Mouse (Mus musculus) liver, postnatal 0 days (tissue): ENCODE data around the gene Vasn. TPM values are rescaled to one million over a fixed set of nuclear protein-coding genes. Genes with fewer than 3 reads are reported as not detected.
A peak's percentile ranks its signal among the peaks of the same experiment; 100 is the strongest.

Experiments
- ATAC-seq: fragments of 200-750 bp; cut with Nextera tagmentation; 2 replicates; pipeline ENCODE4 v1.8.0; 2017; ENCODE audit warnings: mild to moderate bottlenecking, moderate library complexity
- DNase-seq: peaks from one replicate; pipeline ENCODE4 v3.0.0-alpha.2; 2016
- H3K27ac ChIP-seq: fragments of 300-500 bp; sonication (generic); 2 replicates; pipeline ENCODE4 v1.5.1; 2014; ENCODE audit warnings: antibody characterized with exemption, moderate library complexity, mild to moderate bottlenecking, low read depth
- H3K27me3 ChIP-seq: fragments of 300-500 bp; sonication (generic); 2 replicates; pipeline ENCODE4 v1.6.1; 2014; ENCODE audit warnings: low read length, control low read depth, mixed read lengths; ENCODE audit not compliant: insufficient read depth
- H3K36me3 ChIP-seq: fragments of 300-500 bp; sonication (generic); replicated peaks from 2 replicates; pipeline ENCODE4 v1.6.1; 2014; ENCODE audit warnings: mild to moderate bottlenecking, control low read depth, low read length, moderate library complexity, mixed read lengths; ENCODE audit not compliant: insufficient read depth
- H3K4me1 ChIP-seq: fragments of 300-500 bp; sonication (generic); 2 replicates; pipeline ENCODE4 v1.6.1; 2014; ENCODE audit warnings: antibody characterized with exemption, mild to moderate bottlenecking, control low read depth; ENCODE audit not compliant: insufficient read depth
- H3K4me2 ChIP-seq: fragments of 300-500 bp; sonication (generic); 2 replicates; pipeline ENCODE4 v1.6.1; 2014; ENCODE audit warnings: low read depth, mild to moderate bottlenecking, low read length, moderate library complexity, mixed read lengths
- H3K4me3 ChIP-seq: fragments of 300-500 bp; sonication (generic); 2 replicates; pipeline ENCODE4 v1.5.1; 2014; ENCODE audit warnings: low read depth, low read length
- H3K9ac ChIP-seq: fragments of 300-500 bp; sonication (generic); replicated peaks from 2 replicates; pipeline ENCODE4 v1.6.1; 2014; ENCODE audit warnings: mild to moderate bottlenecking, moderate library complexity
- H3K9me3 ChIP-seq: fragments of 300-500 bp; sonication (generic); 2 replicates; pipeline ENCODE4 v1.6.1; 2016; ENCODE audit warnings: mild to moderate bottlenecking, control low read depth, low read length, mixed read lengths
- CTCF ChIP-seq: sonication (generic); IDR thresholded peaks from 2 replicates; pipeline ENCODE4 v1.5.1; 2016; ENCODE audit warnings: antibody characterized with exemption, low read depth
- EP300 ChIP-seq: IDR thresholded peaks from 2 replicates; pipeline ENCODE4 v1.6.1; 2016; ENCODE audit warnings: antibody characterized with exemption, low read depth, mild to moderate bottlenecking
- WGBS: fragments of 180-500 bp; shearing (Covaris S2); extraction: QIAGEN DNeasy Blood & Tissue Kit; methylation state at CpG from one replicate; pipeline ENCODE4 v1.1.7; 2014; ENCODE audit not compliant: insufficient replicate concordance; 5-methylcytosine and 5-hydroxymethylcytosine counted together
- polyA plus RNA-seq: library from polyadenylated mRNA; unstranded; fragments of >200 nt; fragmentation: Nextera tagmentation; extraction: Ambion mirVana; gene quantifications from 2 replicates; pipeline ENCODE4 v1.2.1, GENCODE M21; 2015

The Vasn gene
- polyA plus RNA-seq, 1 experiment from 2014 or later = 1.9 TPM

- no peak overlapping the region for H3K4me2 ChIP-seq
- WGBS = 81% methylated on average over 1 of the region's 1 CpGs
- TF ChIP-seq EP300 = no peak
- TF ChIP-seq CTCF = no peak
- ATAC-seq = no peak
- H3K4me1 ChIP-seq = peaks cover 8% of the 10 kb centered on the region
- no peaks in the 10 kb centered on the region for H3K27me3 ChIP-seq
- 0 out of 2 replicates have a peak overlapping the region, but pooled peaks have one; percentile 16 for H3K9ac ChIP-seq
- H3K4me3 ChIP-seq = no peak overlapping the region
- H3K9me3 ChIP-seq = no peaks in the 10 kb centered on the region
- DNase-seq = no peak
- peaks cover 67% of the 10 kb centered on the region for H3K36me3 ChIP-seq
- no peak overlapping the region for H3K27ac ChIP-seq
Measured at GRCm38 (mm10) chr16:4651081-4651480, 11.3 kb downstream of the Vasn start.

- Histone ChIP-seq H3K4me1 (peaks cover 8% of the 10 kb centered on the region), H3K9ac (0 out of 2 replicates have a peak overlapping the region, but pooled peaks have one; percentile 16), H3K36me3 (peaks cover 67% of the 10 kb centered on the region), H3K27me3 (no peaks in the 10 kb centered on the region), H3K27ac (no peak overlapping the region), H3K4me2 (no peak overlapping the region), H3K9me3 (no peaks in the 10 kb centered on the region), H3K4me3 (no peak overlapping the region)
- no peak for DNase-seq
- ATAC-seq = no peak
- TF ChIP-seq CTCF (no peak), EP300 (no peak)
- 67% methylated on average over 7 of the region's 7 CpGs for WGBS
Measured at GRCm38 (mm10) chr16:4651624-4652023, 11.9 kb downstream of the Vasn start.

- Histone ChIP-seq H3K36me3 (peaks cover 71% of the 10 kb centered on the region), H3K27ac (no peak overlapping the region), H3K9ac (no peak overlapping the region), H3K4me1 (peaks cover 8% of the 10 kb centered on the region), H3K4me3 (no peak overlapping the region), H3K9me3 (no peaks in the 10 kb centered on the region), H3K4me2 (no peak overlapping the region), H3K27me3 (no peaks in the 10 kb centered on the region)
- no peak for TF ChIP-seq EP300
- no peak for TF ChIP-seq CTCF
- WGBS = 71% methylated on average over 4 of the region's 4 CpGs
- DNase-seq = no peak
- ATAC-seq = no peak
Measured at GRCm38 (mm10) chr16:4652707-4653416, 13.1 kb downstream of the Vasn start.

- Histone ChIP-seq H3K27me3 (no peaks in the 10 kb centered on the region), H3K9me3 (no peaks in the 10 kb centered on the region), H3K36me3 (peaks cover 55% of the 10 kb centered on the region), H3K4me2 (0 out of 2 replicates have a peak overlapping the region, but pooled peaks have one; percentile 6), H3K4me3 (no peak overlapping the region), H3K9ac (no peak overlapping the region), H3K27ac (no peak overlapping the region), H3K4me1 (peaks cover 8% of the 10 kb centered on the region)
- TF ChIP-seq EP300 (no peak), CTCF (no peak)
- DNase-seq = no peak
- WGBS = 84% methylated on average over 10 of the region's 10 CpGs
- 0 out of 2 replicates have a peak, but pooled peaks have one; percentile 35 for ATAC-seq
Measured at GRCm38 (mm10) chr16:4654706-4655105, 15.0 kb downstream of the Vasn start.

GRCm38 (mm10) chr16:4655251-4655734 is 15.6 kb downstream of the Vasn start:
- H3K27me3 ChIP-seq = no peaks in the 10 kb centered on the region
- no peak for DNase-seq
- no peak overlapping the region for H3K4me3 ChIP-seq
- peak; percentile 57 for ATAC-seq
- no peak for TF ChIP-seq EP300
- peak; percentile 51 for TF ChIP-seq CTCF
- peak overlapping the region; percentile 55; the same call in 1 of the 2 replicates for H3K27ac ChIP-seq
- 0 out of 2 replicates have a peak overlapping the region, but pooled peaks have one; percentile 6 for H3K4me2 ChIP-seq
- H3K9me3 ChIP-seq = no peaks in the 10 kb centered on the region
- 63% methylated on average over 4 of the region's 4 CpGs for WGBS
- peak overlapping the region; percentile 16; the same call in 1 of the 2 replicates for H3K9ac ChIP-seq
- peaks cover 50% of the 10 kb centered on the region for H3K36me3 ChIP-seq
- H3K4me1 ChIP-seq = peaks cover 8% of the 10 kb centered on the region

- ATAC-seq (no peak), DNase-seq (no peak)
- Histone ChIP-seq H3K9me3 (no peaks in the 10 kb centered on the region), H3K9ac (peak overlapping the region; percentile 16; the same call in 1 of the 2 replicates), H3K4me3 (no peak overlapping the region), H3K27me3 (no peaks in the 10 kb centered on the region), H3K4me1 (peaks cover 8% of the 10 kb centered on the region), H3K36me3 (peaks cover 47% of the 10 kb centered on the region), H3K4me2 (no peak overlapping the region), H3K27ac (0 out of 2 replicates have a peak overlapping the region, but pooled peaks have one; percentile 4)
- TF ChIP-seq EP300 (no peak), CTCF (peak; percentile 28; the same call in 1 of the 2 replicates)
- 37% methylated on average over 11 of the region's 11 CpGs for WGBS
Measured at GRCm38 (mm10) chr16:4655764-4656570, 16.2 kb downstream of the Vasn start.
